Mouse (Mus musculus): ENCODE measurements around the gene Pitpnm2. TPM values are rescaled to one million over a fixed set of nuclear protein-coding genes. Genes with fewer than 3 reads are reported as not detected.
A peak's percentile ranks its signal among the peaks of the same experiment; 100 is the strongest.

Pitpnm2 gene
- polyA plus RNA-seq, 1 experiment from 2014 or later, result 8.4 TPM

DNA sequence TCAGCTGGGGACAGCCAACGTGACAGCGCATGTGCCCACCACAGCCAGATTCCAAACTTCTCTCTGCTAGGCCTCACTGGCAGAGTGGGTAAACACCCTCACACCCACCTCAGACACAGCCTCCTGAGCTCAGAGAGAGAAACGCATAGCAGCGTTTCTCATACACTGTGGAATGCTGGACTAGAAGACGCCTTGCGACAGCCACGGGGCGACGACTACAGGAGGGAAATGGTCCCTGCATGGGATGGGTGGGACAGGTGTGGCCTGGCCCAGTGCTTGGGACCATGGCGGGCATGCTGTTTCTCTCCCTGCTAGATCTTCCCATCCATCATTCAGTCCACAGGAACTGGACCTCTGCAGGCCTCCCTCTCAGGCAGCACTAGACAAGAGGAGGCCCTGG, 167.1 kb downstream of the Pitpnm2 start:
- Histone ChIP-seq H3K4me2 (ENCODE audit: low read length) (no peak overlapping the region), H3K9me3 (ENCODE audit: control insufficient read depth, low read length) (no peaks in the 10 kb centered on the region), H3K4me3 (ENCODE audit: low read length) (no peak overlapping the region), H3K4me1 (ENCODE audit: control insufficient read depth, insufficient read depth, low read depth, low read length) (no peaks in the 10 kb centered on the region; the same call in none of the 2 replicates), H3K27ac (ENCODE audit: low read depth, low read length) (no peak overlapping the region), H3K27me3 (replicated peaks; ENCODE audit: control insufficient read depth, insufficient read depth, low read length) (no peaks in the 10 kb centered on the region), H3K36me3 (ENCODE audit: control insufficient read depth, insufficient read depth, low read length) (no peaks in the 10 kb centered on the region), H3K9ac (ENCODE audit: low read depth, low read length) (no peak overlapping the region)
- ATAC-seq, result no peak
- 88% methylated on average over 10 of the region's 10 CpGs for WGBS

GRCm38 (mm10) chr5:124079880-124080279, 169.7 kb downstream of the Pitpnm2 start:
- 94% methylated on average over 17 of the region's 17 CpGs for WGBS

GRCm38 (mm10) chr5:124078794-124079416, 170.7 kb downstream of the Pitpnm2 start:
- peak; percentile 90 for ATAC-seq
- Histone ChIP-seq H3K4me2 (ENCODE audit: low read length) (peak overlapping the region; percentile 24), H3K27me3 (replicated peaks; ENCODE audit: control insufficient read depth, insufficient read depth, low read length) (no peaks in the 10 kb centered on the region), H3K9ac (ENCODE audit: low read depth, low read length) (no peak overlapping the region), H3K36me3 (ENCODE audit: control insufficient read depth, insufficient read depth, low read length) (0 out of 2 replicates have a peak, but pooled peaks cover 2% of the 10 kb centered on the region), H3K4me1 (ENCODE audit: control insufficient read depth, insufficient read depth, low read depth, low read length) (peaks cover 2% of the 10 kb centered on the region; the same call in 1 of the 2 replicates), H3K4me3 (ENCODE audit: low read length) (no peak overlapping the region), H3K27ac (ENCODE audit: low read depth, low read length) (peak overlapping the region; percentile 69), H3K9me3 (ENCODE audit: control insufficient read depth, low read length) (no peaks in the 10 kb centered on the region)
- 37% methylated on average over 9 of the region's 9 CpGs for WGBS

More at GRCm38 (mm10) chr5:124079880-124080279, 169.7 kb downstream of the Pitpnm2 start:
- Histone ChIP-seq H3K36me3 (ENCODE audit: control insufficient read depth, insufficient read depth, low read length) (0 out of 2 replicates have a peak, but pooled peaks cover 2% of the 10 kb centered on the region), H3K4me1 (ENCODE audit: control insufficient read depth, insufficient read depth, low read depth, low read length) (no peaks in the 10 kb centered on the region; the same call in none of the 2 replicates), H3K4me3 (ENCODE audit: low read length) (no peak overlapping the region), H3K27ac (ENCODE audit: low read depth, low read length) (no peak overlapping the region), H3K9ac (ENCODE audit: low read depth, low read length) (no peak overlapping the region), H3K4me2 (ENCODE audit: low read length) (no peak overlapping the region), H3K9me3 (ENCODE audit: control insufficient read depth, low read length) (no peaks in the 10 kb centered on the region), H3K27me3 (replicated peaks; ENCODE audit: control insufficient read depth, insufficient read depth, low read length) (no peaks in the 10 kb centered on the region)
- no peak for ATAC-seq

DNA sequence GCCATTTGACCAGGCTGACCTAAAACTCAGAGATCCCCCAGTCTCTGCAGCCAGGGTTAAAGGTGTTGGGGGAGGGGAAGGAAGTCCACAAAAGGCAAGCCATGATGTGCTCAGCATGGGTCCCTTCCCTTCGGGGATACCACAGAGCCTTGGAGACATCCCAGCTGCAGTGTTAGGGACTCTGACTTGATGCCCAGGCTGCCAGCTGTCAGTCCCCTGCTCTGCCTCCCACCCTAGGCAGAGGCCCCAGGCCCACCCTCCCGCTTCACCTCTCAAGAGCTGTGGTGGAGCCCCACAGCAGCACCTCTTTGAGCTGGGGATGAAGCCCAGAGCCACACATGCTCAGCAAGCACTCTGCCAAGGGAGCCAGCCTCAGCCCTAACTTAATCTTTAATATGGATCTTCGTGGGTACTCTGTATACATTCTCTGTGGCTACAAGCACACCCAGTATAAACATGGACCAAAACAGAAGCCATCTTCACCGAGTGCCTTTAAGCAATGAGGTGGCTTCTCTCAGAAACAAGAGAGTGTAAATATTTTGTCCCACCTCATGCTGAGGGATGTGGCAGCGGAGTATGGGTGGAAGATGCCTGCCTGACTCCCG, 171.6 kb downstream of the Pitpnm2 start:
- no peaks in the 10 kb centered on the region for H3K27me3 ChIP-seq (replicated peaks; ENCODE audit: control insufficient read depth, insufficient read depth, low read length)
- H3K4me3 ChIP-seq (ENCODE audit: low read length), result no peak overlapping the region
- WGBS, result 48% methylated on average over 6 of the region's 6 CpGs
- H3K9ac ChIP-seq (ENCODE audit: low read depth, low read length), result no peak overlapping the region
- H3K36me3 ChIP-seq (ENCODE audit: control insufficient read depth, insufficient read depth, low read length), result 0 out of 2 replicates have a peak, but pooled peaks cover 2% of the 10 kb centered on the region
- H3K4me2 ChIP-seq (ENCODE audit: low read length), result peak overlapping the region; percentile 24; the same call in 1 of the 2 replicates
- peaks cover 2% of the 10 kb centered on the region; the same call in 1 of the 2 replicates for H3K4me1 ChIP-seq (ENCODE audit: control insufficient read depth, insufficient read depth, low read depth, low read length)
- no peaks in the 10 kb centered on the region for H3K9me3 ChIP-seq (ENCODE audit: control insufficient read depth, low read length)
- H3K27ac ChIP-seq (ENCODE audit: low read depth, low read length), result no peak overlapping the region
- no peak for ATAC-seq

- WGBS, result 76% methylated on average over 13 of the region's 13 CpGs
- no peak for ATAC-seq
- Histone ChIP-seq H3K9me3 (ENCODE audit: control insufficient read depth, low read length) (no peaks in the 10 kb centered on the region), H3K4me1 (ENCODE audit: control insufficient read depth, insufficient read depth, low read depth, low read length) (peaks cover 2% of the 10 kb centered on the region; the same call in 1 of the 2 replicates), H3K27me3 (replicated peaks; ENCODE audit: control insufficient read depth, insufficient read depth, low read length) (no peaks in the 10 kb centered on the region), H3K9ac (ENCODE audit: low read depth, low read length) (no peak overlapping the region), H3K4me2 (ENCODE audit: low read length) (no peak overlapping the region), H3K36me3 (ENCODE audit: control insufficient read depth, insufficient read depth, low read length) (0 out of 2 replicates have a peak, but pooled peaks cover 2% of the 10 kb centered on the region), H3K4me3 (ENCODE audit: low read length) (no peak overlapping the region), H3K27ac (ENCODE audit: low read depth, low read length) (no peak overlapping the region)
Measured at GRCm38 (mm10) chr5:124077241-124077640, 172.3 kb downstream of the Pitpnm2 start.

GRCm38 (mm10) chr5:124076559-124076958, 173.0 kb downstream of the Pitpnm2 start:
- 52% methylated on average over 9 of the region's 9 CpGs for WGBS
- Histone ChIP-seq H3K4me1 (ENCODE audit: control insufficient read depth, insufficient read depth, low read depth, low read length) (peaks cover 2% of the 10 kb centered on the region; the same call in 1 of the 2 replicates), H3K4me2 (ENCODE audit: low read length) (no peak overlapping the region), H3K27me3 (replicated peaks; ENCODE audit: control insufficient read depth, insufficient read depth, low read length) (no peaks in the 10 kb centered on the region), H3K36me3 (ENCODE audit: control insufficient read depth, insufficient read depth, low read length) (0 out of 2 replicates have a peak, but pooled peaks cover 2% of the 10 kb centered on the region), H3K27ac (ENCODE audit: low read depth, low read length) (no peak overlapping the region), H3K4me3 (ENCODE audit: low read length) (no peak overlapping the region), H3K9me3 (ENCODE audit: control insufficient read depth, low read length) (no peaks in the 10 kb centered on the region), H3K9ac (ENCODE audit: low read depth, low read length) (no peak overlapping the region)
- no peak for ATAC-seq

DNA sequence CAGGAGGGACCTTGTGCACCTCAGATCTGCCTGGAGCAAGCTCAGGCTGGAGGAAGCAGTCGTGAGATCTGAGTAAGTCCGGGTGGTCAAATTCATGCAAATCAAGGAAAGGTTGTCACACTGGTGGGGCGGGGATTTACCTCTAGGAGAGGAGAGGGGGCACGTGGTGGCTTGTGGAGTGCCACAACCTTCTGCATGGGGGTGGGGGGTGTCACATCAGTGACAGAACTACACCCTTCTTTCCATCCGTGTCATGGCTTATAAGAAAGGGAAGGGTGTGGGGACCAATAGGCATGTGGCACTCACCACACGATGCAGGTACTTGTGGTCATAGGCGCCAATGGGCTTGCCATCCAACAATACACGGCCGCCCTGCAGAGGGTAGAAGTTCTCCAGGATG, 173.8 kb downstream of the Pitpnm2 start:
- WGBS, result 74% methylated on average over 9 of the region's 9 CpGs
- H3K9ac ChIP-seq (ENCODE audit: low read depth, low read length), result no peak overlapping the region
- H3K4me1 ChIP-seq (ENCODE audit: control insufficient read depth, insufficient read depth, low read depth, low read length), result peaks cover 2% of the 10 kb centered on the region; the same call in 1 of the 2 replicates
- no peak overlapping the region for H3K4me3 ChIP-seq (ENCODE audit: low read length)
- no peaks in the 10 kb centered on the region for H3K9me3 ChIP-seq (ENCODE audit: control insufficient read depth, low read length)
- H3K36me3 ChIP-seq (ENCODE audit: control insufficient read depth, insufficient read depth, low read length), result 0 out of 2 replicates have a peak, but pooled peaks cover 2% of the 10 kb centered on the region
- H3K27ac ChIP-seq (ENCODE audit: low read depth, low read length), result no peak overlapping the region
- H3K27me3 ChIP-seq (replicated peaks; ENCODE audit: control insufficient read depth, insufficient read depth, low read length), result no peaks in the 10 kb centered on the region
- no peak overlapping the region for H3K4me2 ChIP-seq (ENCODE audit: low read length)
- ATAC-seq, result no peak

DNA sequence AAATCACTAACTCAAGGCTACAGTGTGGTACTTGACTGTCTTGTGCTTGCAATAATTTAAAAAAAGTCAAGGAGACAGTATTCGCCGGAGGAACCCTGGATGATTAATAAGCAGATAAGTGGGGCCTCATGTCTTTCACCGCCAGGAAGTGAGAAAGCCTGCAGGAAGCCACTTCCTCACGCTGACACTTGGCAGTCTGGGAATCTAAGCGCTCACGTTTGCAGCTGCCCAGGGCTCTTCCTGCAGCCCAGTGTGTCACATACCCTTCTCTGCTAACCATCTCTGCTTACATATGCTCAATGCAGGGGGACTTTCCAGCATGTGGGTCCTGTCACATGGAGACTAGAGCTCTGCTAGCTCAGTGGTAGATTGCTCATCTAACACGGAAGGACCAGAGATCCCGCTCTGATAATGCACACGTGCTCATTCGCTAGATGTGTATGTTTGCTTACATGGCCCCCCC, 174.7 kb downstream of the Pitpnm2 start:
- H3K36me3 ChIP-seq (ENCODE audit: control insufficient read depth, insufficient read depth, low read length), result 0 out of 2 replicates have a peak, but pooled peaks cover 2% of the 10 kb centered on the region
- ATAC-seq, result no peak
- H3K9me3 ChIP-seq (ENCODE audit: control insufficient read depth, low read length), result no peaks in the 10 kb centered on the region
- no peak overlapping the region for H3K27ac ChIP-seq (ENCODE audit: low read depth, low read length)
- peaks cover 2% of the 10 kb centered on the region; the same call in 1 of the 2 replicates for H3K4me1 ChIP-seq (ENCODE audit: control insufficient read depth, insufficient read depth, low read depth, low read length)
- H3K9ac ChIP-seq (ENCODE audit: low read depth, low read length), result no peak overlapping the region
- H3K4me3 ChIP-seq (ENCODE audit: low read length), result no peak overlapping the region
- H3K27me3 ChIP-seq (replicated peaks; ENCODE audit: control insufficient read depth, insufficient read depth, low read length), result no peaks in the 10 kb centered on the region
- 56% methylated on average over 10 of the region's 10 CpGs for WGBS
- H3K4me2 ChIP-seq (ENCODE audit: low read length), result no peak overlapping the region

DNA sequence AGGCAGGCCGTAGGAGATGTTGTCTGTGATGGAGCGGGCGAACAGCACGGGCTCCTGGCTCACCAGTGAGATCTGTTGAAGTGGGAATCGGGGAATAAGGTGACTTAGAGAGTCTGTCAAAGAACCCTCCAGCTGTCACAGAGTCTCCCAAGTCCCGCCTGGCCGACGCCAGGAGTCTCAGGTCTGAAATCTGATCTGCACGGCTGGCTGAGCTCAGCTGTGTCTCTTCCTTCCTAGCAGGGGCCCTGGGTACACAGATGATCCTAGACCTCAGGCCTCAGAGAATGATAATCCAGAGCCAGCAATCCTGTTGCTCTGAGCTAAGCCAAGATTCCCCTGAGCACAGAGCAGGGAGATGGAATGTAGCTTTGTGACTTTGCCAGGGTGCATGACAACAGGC, 175.9 kb downstream of the Pitpnm2 start:
- H3K9ac ChIP-seq (ENCODE audit: low read depth, low read length), result no peak overlapping the region
- H3K4me3 ChIP-seq (ENCODE audit: low read length), result no peak overlapping the region
- no peaks in the 10 kb centered on the region for H3K27me3 ChIP-seq (replicated peaks; ENCODE audit: control insufficient read depth, insufficient read depth, low read length)
- no peaks in the 10 kb centered on the region for H3K9me3 ChIP-seq (ENCODE audit: control insufficient read depth, low read length)
- 56% methylated on average over 9 of the region's 9 CpGs for WGBS
- peaks cover 2% of the 10 kb centered on the region; the same call in 1 of the 2 replicates for H3K4me1 ChIP-seq (ENCODE audit: control insufficient read depth, insufficient read depth, low read depth, low read length)
- H3K27ac ChIP-seq (ENCODE audit: low read depth, low read length), result no peak overlapping the region
- no peak overlapping the region for H3K4me2 ChIP-seq (ENCODE audit: low read length)
- H3K36me3 ChIP-seq (ENCODE audit: control insufficient read depth, insufficient read depth, low read length), result 0 out of 2 replicates have a peak, but pooled peaks cover 2% of the 10 kb centered on the region
- ATAC-seq, result no peak
